Mouse (Mus musculus): ENCODE data around the gene D230025D16Rik. TPM values are rescaled to one million over a fixed set of nuclear protein-coding genes. Genes with fewer than 3 reads are reported as not detected.
"Not testable (repeated sequence)": the region's sequence is repeated elsewhere in the genome, so short reads cannot be mapped to it uniquely, and the experiment has no call there.

The D230025D16Rik gene
- polyA plus RNA-seq (2015; fragmentation: Nextera tagmentation; extraction: Ambion mirVana), result 34.6 and 37.5 TPM in 2 replicates

GRCm38 (mm10) chr8:105224413-105225271, at the start of gene D230025D16Rik:
Gene D230025D16Rik, plus strand, starts transcription at chr8:105225145.
- Histone ChIP-seq H3K36me3 (ENCODE audit: control insufficient read depth, insufficient read depth, low read length) (no peaks in the 10 kb centered on the region), H3K27me3 (ENCODE audit: control insufficient read depth, insufficient read depth, low read depth, low read length) (no peaks in the 10 kb centered on the region), H3K9ac (ENCODE audit: low read depth, low read length) (peak within 1 kb of the TSS; percentile 76), H3K27ac (ENCODE audit: low read length) (peak within 1 kb of the TSS; percentile 64), H3K4me1 (ENCODE audit: control insufficient read depth, insufficient read depth, low read length) (peaks cover 14% of the 10 kb centered on the region), H3K4me3 (ENCODE audit: low read depth, low read length) (peak within 1 kb of the TSS; percentile 64), H3K9me3 (replicated peaks; ENCODE audit: control insufficient read depth, low read length, poor library complexity, severe bottlenecking) (no peaks in the 10 kb centered on the region), H3K4me2 (ENCODE audit: low read length) (peak within 1 kb of the TSS; percentile 78)
- ATAC-seq, result peak; percentile 95
- WGBS, result 1% methylated on average over 34 of the region's 34 CpGs

- ATAC-seq; H3K27ac ChIP-seq (ENCODE audit: low read length); H3K4me3 ChIP-seq (ENCODE audit: low read depth, low read length); H3K9me3 ChIP-seq (replicated peaks; ENCODE audit: control insufficient read depth, low read length, poor library complexity, severe bottlenecking); H3K36me3 ChIP-seq (ENCODE audit: control insufficient read depth, insufficient read depth, low read length); H3K9ac ChIP-seq (ENCODE audit: low read depth, low read length); H3K4me2 ChIP-seq (ENCODE audit: low read length); H3K27me3 ChIP-seq (ENCODE audit: control insufficient read depth, insufficient read depth, low read depth, low read length): not testable (repeated sequence)
- WGBS, result 95% methylated on average over 3 of the region's 3 CpGs
- H3K4me1 ChIP-seq (ENCODE audit: control insufficient read depth, insufficient read depth, low read length), result peaks cover 10% of the 10 kb centered on the region; the same call in 1 of the 2 replicates
Observed at GRCm38 (mm10) chr8:105175287-105175686, 49.7 kb upstream of the D230025D16Rik start.

GRCm38 (mm10) chr8:105178211-105178800, 46.6 kb upstream of the D230025D16Rik start:
- no peak for ATAC-seq
- no peak overlapping the region for H3K9ac ChIP-seq (ENCODE audit: low read depth, low read length)
- WGBS, result 88% methylated on average over 6 of the region's 6 CpGs

GRCm38 (mm10) chr8:105182201-105182600, 42.7 kb upstream of the D230025D16Rik start:
- H3K4me1 ChIP-seq (ENCODE audit: control insufficient read depth, insufficient read depth, low read length), result no peaks in the 10 kb centered on the region
- H3K4me3 ChIP-seq (ENCODE audit: low read depth, low read length), result no peak overlapping the region
- H3K9ac ChIP-seq (ENCODE audit: low read depth, low read length), result no peak overlapping the region
- no peaks in the 10 kb centered on the region; the same call in 1 of the 2 replicates for H3K36me3 ChIP-seq (ENCODE audit: control insufficient read depth, insufficient read depth, low read length)
- H3K27ac ChIP-seq (ENCODE audit: low read length), result no peak overlapping the region
- no peaks in the 10 kb centered on the region for H3K27me3 ChIP-seq (ENCODE audit: control insufficient read depth, insufficient read depth, low read depth, low read length)
- H3K9me3 ChIP-seq (replicated peaks; ENCODE audit: control insufficient read depth, low read length, poor library complexity, severe bottlenecking), result no peaks in the 10 kb centered on the region
- no peak overlapping the region for H3K4me2 ChIP-seq (ENCODE audit: low read length)
- 88% methylated on average over 1 of the region's 1 CpGs for WGBS
- no peak for ATAC-seq

More at GRCm38 (mm10) chr8:105178211-105178800, 46.6 kb upstream of the D230025D16Rik start:
- H3K4me3 ChIP-seq (ENCODE audit: low read depth, low read length), result no peak overlapping the region
- H3K4me2 ChIP-seq (ENCODE audit: low read length), result no peak overlapping the region
- no peaks in the 10 kb centered on the region for H3K27me3 ChIP-seq (ENCODE audit: control insufficient read depth, insufficient read depth, low read depth, low read length)
- H3K4me1 ChIP-seq (ENCODE audit: control insufficient read depth, insufficient read depth, low read length), result peaks cover 1% of the 10 kb centered on the region; the same call in 1 of the 2 replicates
- no peaks in the 10 kb centered on the region for H3K9me3 ChIP-seq (replicated peaks; ENCODE audit: control insufficient read depth, low read length, poor library complexity, severe bottlenecking)
- no peaks in the 10 kb centered on the region; the same call in 1 of the 2 replicates for H3K36me3 ChIP-seq (ENCODE audit: control insufficient read depth, insufficient read depth, low read length)
- no peak overlapping the region for H3K27ac ChIP-seq (ENCODE audit: low read length)

- H3K4me1 ChIP-seq (ENCODE audit: control insufficient read depth, insufficient read depth, low read length), result no peaks in the 10 kb centered on the region
- no peaks in the 10 kb centered on the region for H3K36me3 ChIP-seq (ENCODE audit: control insufficient read depth, insufficient read depth, low read length)
- H3K4me3 ChIP-seq (ENCODE audit: low read depth, low read length), result no peak overlapping the region
- 93% methylated on average over 1 of the region's 1 CpGs for WGBS
- no peak for ATAC-seq
- H3K4me2 ChIP-seq (ENCODE audit: low read length), result no peak overlapping the region
- H3K9ac ChIP-seq (ENCODE audit: low read depth, low read length), result no peak overlapping the region
- H3K27ac ChIP-seq (ENCODE audit: low read length), result no peak overlapping the region
- H3K27me3 ChIP-seq (ENCODE audit: control insufficient read depth, insufficient read depth, low read depth, low read length), result no peaks in the 10 kb centered on the region
- no peaks in the 10 kb centered on the region for H3K9me3 ChIP-seq (replicated peaks; ENCODE audit: control insufficient read depth, low read length, poor library complexity, severe bottlenecking)
Observed at GRCm38 (mm10) chr8:105186467-105187005, 38.4 kb upstream of the D230025D16Rik start.

- Histone ChIP-seq H3K9me3 (replicated peaks; ENCODE audit: control insufficient read depth, low read length, poor library complexity, severe bottlenecking) (no peaks in the 10 kb centered on the region), H3K4me1 (ENCODE audit: control insufficient read depth, insufficient read depth, low read length) (no peaks in the 10 kb centered on the region), H3K4me2 (ENCODE audit: low read length) (no peak overlapping the region), H3K27ac (ENCODE audit: low read length) (no peak overlapping the region), H3K9ac (ENCODE audit: low read depth, low read length) (no peak overlapping the region), H3K36me3 (ENCODE audit: control insufficient read depth, insufficient read depth, low read length) (peaks cover 9% of the 10 kb centered on the region; the same call in 1 of the 2 replicates), H3K4me3 (ENCODE audit: low read depth, low read length) (no peak overlapping the region), H3K27me3 (ENCODE audit: control insufficient read depth, insufficient read depth, low read depth, low read length) (no peaks in the 10 kb centered on the region)
- no peak for ATAC-seq
- WGBS, result 98% methylated on average over 5 of the region's 5 CpGs
Observed at GRCm38 (mm10) chr8:105192182-105192581, 32.8 kb upstream of the D230025D16Rik start.

GRCm38 (mm10) chr8:105205748-105206147, 19.2 kb upstream of the D230025D16Rik start:
- H3K4me1 ChIP-seq (ENCODE audit: control insufficient read depth, insufficient read depth, low read length), result no peaks in the 10 kb centered on the region
- H3K4me3 ChIP-seq (ENCODE audit: low read depth, low read length), result no peak overlapping the region
- WGBS, result 83% methylated on average over 1 of the region's 1 CpGs
- no peaks in the 10 kb centered on the region for H3K27me3 ChIP-seq (ENCODE audit: control insufficient read depth, insufficient read depth, low read depth, low read length)
- no peaks in the 10 kb centered on the region for H3K9me3 ChIP-seq (replicated peaks; ENCODE audit: control insufficient read depth, low read length, poor library complexity, severe bottlenecking)
- no peak overlapping the region for H3K4me2 ChIP-seq (ENCODE audit: low read length)
- H3K36me3 ChIP-seq (ENCODE audit: control insufficient read depth, insufficient read depth, low read length), result no peaks in the 10 kb centered on the region
- no peak overlapping the region for H3K27ac ChIP-seq (ENCODE audit: low read length)
- ATAC-seq, result no peak; the same call in 1 of the 2 replicates
- H3K9ac ChIP-seq (ENCODE audit: low read depth, low read length), result no peak overlapping the region

- Histone ChIP-seq H3K27me3 (ENCODE audit: control insufficient read depth, insufficient read depth, low read depth, low read length) (no peaks in the 10 kb centered on the region), H3K27ac (ENCODE audit: low read length) (no peak overlapping the region), H3K4me3 (ENCODE audit: low read depth, low read length) (no peak overlapping the region), H3K4me2 (ENCODE audit: low read length) (no peak overlapping the region), H3K36me3 (ENCODE audit: control insufficient read depth, insufficient read depth, low read length) (no peaks in the 10 kb centered on the region), H3K9me3 (replicated peaks; ENCODE audit: control insufficient read depth, low read length, poor library complexity, severe bottlenecking) (no peaks in the 10 kb centered on the region), H3K9ac (ENCODE audit: low read depth, low read length) (no peak overlapping the region), H3K4me1 (ENCODE audit: control insufficient read depth, insufficient read depth, low read length) (no peaks in the 10 kb centered on the region)
- no peak for ATAC-seq
- 69% methylated on average over 7 of the region's 7 CpGs for WGBS
Observed at GRCm38 (mm10) chr8:105206766-105207275, 18.1 kb upstream of the D230025D16Rik start.

Measured in midbrain, embryonic 16.5 days (tissue).